Mouse (Mus musculus): Measurements from ENCODE around the gene Slc31a2. TPM values are rescaled to one million over a fixed set of nuclear protein-coding genes. Genes with fewer than 3 reads are reported as not detected.

Slc31a2 gene
- total and polyA plus RNA-seq, 3 experiments = 0.08 to 0.25 TPM; not detected in 1

DNA sequence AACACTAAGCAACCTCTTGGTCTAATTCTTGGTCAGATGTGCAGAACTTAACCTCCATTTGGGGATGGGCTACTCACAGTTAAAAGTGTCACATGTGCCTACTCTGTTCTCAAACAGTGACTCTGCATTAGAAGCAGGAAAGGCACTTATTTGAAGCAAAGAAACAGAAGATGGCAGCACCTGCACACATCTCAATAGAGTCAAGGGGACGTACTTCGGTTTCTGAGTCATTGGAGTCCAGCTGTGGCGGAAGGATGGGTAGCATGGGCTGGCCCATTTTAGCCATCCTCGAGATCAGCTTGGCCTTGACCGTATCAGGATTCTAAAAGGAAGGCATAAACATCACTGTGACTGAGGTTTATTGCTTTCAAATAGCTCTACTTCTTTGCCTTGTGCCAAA lies 69.6 kb downstream of the Slc31a2 start:
- peaks cover 22 to 28% of the 10 kb centered on the region in 2 experiments for H3K36me3 ChIP-seq (ENCODE audit: control insufficient read depth in 1 of 2, insufficient read depth in 2 of 2, low read length in 2 of 2)
- no peaks in the 10 kb centered on the region for H3K27me3 ChIP-seq (ENCODE audit: control insufficient read depth in 1 of 2, insufficient read depth in 2 of 2, low read length in 2 of 2)
- TF ChIP-seq JUND (IDR thresholded peaks at IDR 0.05; ENCODE audit: low read depth, low read length) = no peak
- TF ChIP-seq KAT2A (conservative IDR thresholded peaks at IDR 0.05; ENCODE audit: low read depth, low read length) = no peak
- TF ChIP-seq GATA1 (IDR thresholded peaks at IDR 0.05; ENCODE audit: low read depth, low read length) = no peak
- no peak for TF ChIP-seq ZC3H11A (IDR thresholded peaks at IDR 0.05; ENCODE audit: low read depth, low read length)
- peak in 1 of 3 experiments; percentile 19; a peak in 2 of 6 replicates for TF ChIP-seq CTCF (IDR thresholded peaks at IDR 0.05 in 2 of 3, conservative IDR thresholded peaks at IDR 0.05 in 1 of 3; ENCODE audit: control insufficient read depth in 1 of 3, insufficient read depth in 1 of 3, low read depth in 2 of 3, low read length in 3 of 3, poor library complexity in 1 of 3, severe bottlenecking in 1 of 3)
- no peak for TF ChIP-seq TCF12 (IDR thresholded peaks at IDR 0.05; ENCODE audit: low read depth, low read length)
- no peak for TF ChIP-seq NELFE (IDR thresholded peaks at IDR 0.05; ENCODE audit: low read depth, low read length)

DNA sequence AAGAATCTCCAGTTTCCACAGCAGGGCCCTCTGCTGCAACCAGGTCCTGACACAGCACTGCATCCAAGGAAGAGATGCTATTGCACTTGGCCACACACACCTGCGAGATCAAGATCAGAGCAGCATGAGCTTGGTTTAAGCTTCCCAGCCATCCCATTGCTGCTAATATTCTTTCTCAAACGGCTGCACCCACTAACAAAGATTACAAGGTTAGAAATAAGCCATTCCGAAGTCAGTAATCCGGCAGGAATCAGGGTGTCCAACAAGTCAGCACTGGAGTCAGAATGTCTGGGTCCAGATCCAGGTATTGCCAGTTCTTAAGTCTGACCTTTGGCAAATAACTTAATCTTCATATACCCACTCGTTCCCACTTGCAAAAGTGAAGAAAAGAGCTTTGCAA lies 76.2 kb downstream of the Slc31a2 start:
- no peak overlapping the region for H3K27ac ChIP-seq (ENCODE audit: control insufficient read depth, low read depth, low read length)
- no peak for DNase-seq (ENCODE audit: low read depth, low spot score)
- H3K36me3 ChIP-seq (ENCODE audit: control insufficient read depth in 1 of 2, insufficient read depth in 2 of 2, low read length in 2 of 2) = peaks cover 0 to 20% of the 10 kb centered on the region in 2 experiments; a peak in 2 of 4 replicates
- TF ChIP-seq EP300 (IDR thresholded peaks at IDR 0.05; ENCODE audit: low read depth in 1 of 2, low read length in 2 of 2) (no peak), CHD1 (IDR thresholded peaks at IDR 0.05; ENCODE audit: low read depth, low read length) (no peak), POLR2AphosphoS2 (IDR thresholded peaks at IDR 0.05; ENCODE audit: low read length) (no peak), UBTF (IDR thresholded peaks at IDR 0.05; ENCODE audit: borderline replicate concordance, insufficient read depth, low read depth, low read length) (no peak), NRF1 (IDR thresholded peaks at IDR 0.05; ENCODE audit: insufficient read depth, low read depth, low read length, poor library complexity, severe bottlenecking) (no peak), KAT2A (conservative IDR thresholded peaks at IDR 0.05; ENCODE audit: low read depth, low read length) (no peak), MAZ (IDR thresholded peaks at IDR 0.05; ENCODE audit: low read depth, low read length) (no peak), HCFC1 (IDR thresholded peaks at IDR 0.05; ENCODE audit: low read depth, low read length) (no peak), USF2 (IDR thresholded peaks at IDR 0.05; ENCODE audit: borderline replicate concordance in 1 of 2, insufficient read depth in 1 of 2, low read depth in 1 of 2, low read length in 2 of 2) (no peak), ELF1 (IDR thresholded peaks at IDR 0.05; ENCODE audit: low read depth, low read length) (no peak), MAFK (IDR thresholded peaks at IDR 0.05; ENCODE audit: borderline replicate concordance, low read depth, low read length) (no peak), MEF2A (IDR thresholded peaks at IDR 0.05; ENCODE audit: extremely low read depth, insufficient replicate concordance, low read depth, low read length, poor library complexity, severe bottlenecking) (no peak), TBP (IDR thresholded peaks at IDR 0.05; ENCODE audit: low read depth, low read length) (no peak), SMC3 (IDR thresholded peaks at IDR 0.05; ENCODE audit: low read depth, low read length) (no peak), GABPA (IDR thresholded peaks at IDR 0.05; ENCODE audit: low read depth, low read length) (no peak), RCOR1 (IDR thresholded peaks at IDR 0.05; ENCODE audit: low read depth, low read length) (no peak), MXI1 (IDR thresholded peaks at IDR 0.05; ENCODE audit: low read depth, low read length) (no peak)
- H3K9ac ChIP-seq (ENCODE audit: control insufficient read depth, low read depth, low read length, poor library complexity, severe bottlenecking) = no peak overlapping the region
- no peaks in the 10 kb centered on the region for H3K27me3 ChIP-seq (ENCODE audit: control insufficient read depth in 1 of 2, insufficient read depth in 2 of 2, low read length in 2 of 2)
- no peaks in the 10 kb centered on the region for H3K9me3 ChIP-seq (replicated peaks; ENCODE audit: insufficient read depth, low read length)
- no peak overlapping the region for H3K4me3 ChIP-seq (ENCODE audit: control insufficient read depth in 1 of 2, insufficient read depth in 1 of 2, low read depth in 2 of 2, low read length in 2 of 2)
- H3K4me1 ChIP-seq (ENCODE audit: control insufficient read depth in 1 of 2, insufficient read depth in 2 of 2, low read length in 2 of 2) = no peaks in the 10 kb centered on the region
- H3K79me2 ChIP-seq (ENCODE audit: control insufficient read depth, insufficient read depth, low read length, poor library complexity) = no peaks in the 10 kb centered on the region

More for the DNA sequence above, 69.6 kb downstream of the Slc31a2 start:
- no peak overlapping the region for H3K9ac ChIP-seq (ENCODE audit: control insufficient read depth, low read depth, low read length, poor library complexity, severe bottlenecking)
- H3K27ac ChIP-seq (ENCODE audit: control insufficient read depth, low read depth, low read length) = no peak overlapping the region
- H3K4me3 ChIP-seq (ENCODE audit: control insufficient read depth in 1 of 2, insufficient read depth in 1 of 2, low read depth in 2 of 2, low read length in 2 of 2) = no peak overlapping the region
- no peaks in the 10 kb centered on the region for H3K79me2 ChIP-seq (ENCODE audit: control insufficient read depth, insufficient read depth, low read length, poor library complexity)
- DNase-seq (ENCODE audit: low read depth, low spot score) = no peak
- H3K4me1 ChIP-seq (ENCODE audit: control insufficient read depth in 1 of 2, insufficient read depth in 2 of 2, low read length in 2 of 2) = peaks cover 15 to 18% of the 10 kb centered on the region in 2 experiments
- H3K9me3 ChIP-seq (replicated peaks; ENCODE audit: insufficient read depth, low read length) = no peaks in the 10 kb centered on the region
